Mouse (Mus musculus) embryo, embryonic 9.5 days (tissue): ENCODE measurements around the gene Tfap2a.

ENCODE experiments used
- DNase-seq: peaks from one replicate; pipeline ENCODE4 v3.0.0-alpha.2; 2017; ENCODE audit errors: extremely low spot score

Gene Tfap2a

DNA sequence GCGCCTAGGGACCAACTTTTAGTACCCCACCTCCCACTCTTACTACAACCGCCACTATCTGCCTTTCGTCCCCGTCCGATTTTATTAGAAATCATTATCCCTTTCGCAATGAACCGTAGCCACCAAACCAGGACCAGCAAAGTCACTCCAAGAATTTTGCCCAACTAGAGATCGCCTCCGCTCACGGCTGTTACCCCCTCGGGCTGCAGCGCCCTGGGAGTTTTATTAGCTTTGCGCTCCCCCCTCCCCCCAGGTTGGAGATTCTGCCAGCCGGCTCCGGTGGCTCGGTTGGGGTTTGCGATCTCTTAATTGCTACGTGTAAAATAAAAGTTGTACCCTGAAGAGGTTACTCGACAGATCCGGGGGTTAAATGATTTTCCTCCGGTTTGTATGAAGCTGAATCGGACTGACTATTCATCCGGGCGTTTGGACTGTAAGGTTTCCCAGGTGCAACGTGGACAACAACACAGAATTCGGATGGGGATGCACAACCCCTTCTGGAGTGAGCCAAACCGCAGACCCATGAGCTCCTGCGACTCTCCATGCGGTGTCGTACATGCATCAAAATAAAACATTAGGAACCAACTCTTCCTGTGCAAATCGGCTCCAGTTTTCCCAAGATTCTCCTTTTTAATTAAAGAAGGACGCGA, 3.7 kb downstream of the Tfap2a start:
- DNase-seq = peak; percentile 39

- peak; percentile 74 for DNase-seq
Observed at GRCm38 (mm10) chr13:40733542-40734151, 4.5 kb downstream of the Tfap2a start.

- DNase-seq = peak; percentile 49
Observed at GRCm38 (mm10) chr13:40732816-40733541, 5.2 kb downstream of the Tfap2a start.

DNA sequence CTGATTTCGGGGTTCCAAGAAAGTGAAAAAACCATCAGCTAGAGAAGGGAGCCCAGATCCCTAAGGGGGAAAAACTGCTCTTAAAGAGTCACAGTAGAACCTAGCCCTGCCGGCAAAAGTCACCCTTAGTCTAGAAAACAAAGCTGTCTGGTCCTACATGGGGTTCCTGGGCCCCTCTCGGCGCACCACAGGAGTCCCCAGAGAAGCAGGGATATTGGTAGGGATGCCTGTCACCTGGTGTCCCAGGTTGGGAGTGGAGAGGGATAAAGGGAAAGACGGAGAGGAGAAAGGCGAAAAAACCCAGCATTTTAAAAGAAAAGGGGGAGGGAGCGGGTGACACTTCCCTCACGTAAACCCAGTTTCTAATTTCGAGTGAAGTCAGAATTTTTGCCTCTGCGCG, 6.1 kb downstream of the Tfap2a start:
- DNase-seq = peak; percentile 30

GRCm38 (mm10) chr13:40731179-40731841, 6.9 kb downstream of the Tfap2a start:
- peak; percentile 76 for DNase-seq

DNA sequence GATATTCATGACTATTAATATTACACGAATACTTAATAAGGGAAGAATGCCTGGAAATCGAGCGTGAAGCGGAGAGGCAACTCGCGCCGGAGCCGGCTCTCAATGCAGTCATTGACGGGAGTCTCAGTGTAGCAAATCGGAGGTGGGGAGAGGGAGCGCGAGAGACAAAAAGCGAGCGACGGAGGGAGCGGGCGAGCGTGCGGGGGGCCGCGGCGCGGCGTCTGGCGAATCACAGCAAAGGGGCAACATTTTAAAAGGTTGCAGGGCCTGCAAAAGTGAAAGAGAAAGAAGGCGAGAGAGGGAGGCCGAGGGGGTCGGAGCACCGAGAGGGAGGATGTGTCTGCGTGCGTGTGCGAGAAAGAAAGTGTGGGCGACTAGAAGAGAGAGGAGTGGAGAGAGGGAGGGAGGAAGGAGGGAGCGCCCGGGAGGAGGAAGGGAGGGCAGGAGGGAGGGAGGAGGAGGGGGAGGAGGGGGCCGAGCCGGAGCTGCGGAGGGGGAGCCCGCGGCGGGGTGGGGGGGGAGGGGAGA, 7.5 kb downstream of the Tfap2a start:
- DNase-seq = peak; percentile 87

DNA sequence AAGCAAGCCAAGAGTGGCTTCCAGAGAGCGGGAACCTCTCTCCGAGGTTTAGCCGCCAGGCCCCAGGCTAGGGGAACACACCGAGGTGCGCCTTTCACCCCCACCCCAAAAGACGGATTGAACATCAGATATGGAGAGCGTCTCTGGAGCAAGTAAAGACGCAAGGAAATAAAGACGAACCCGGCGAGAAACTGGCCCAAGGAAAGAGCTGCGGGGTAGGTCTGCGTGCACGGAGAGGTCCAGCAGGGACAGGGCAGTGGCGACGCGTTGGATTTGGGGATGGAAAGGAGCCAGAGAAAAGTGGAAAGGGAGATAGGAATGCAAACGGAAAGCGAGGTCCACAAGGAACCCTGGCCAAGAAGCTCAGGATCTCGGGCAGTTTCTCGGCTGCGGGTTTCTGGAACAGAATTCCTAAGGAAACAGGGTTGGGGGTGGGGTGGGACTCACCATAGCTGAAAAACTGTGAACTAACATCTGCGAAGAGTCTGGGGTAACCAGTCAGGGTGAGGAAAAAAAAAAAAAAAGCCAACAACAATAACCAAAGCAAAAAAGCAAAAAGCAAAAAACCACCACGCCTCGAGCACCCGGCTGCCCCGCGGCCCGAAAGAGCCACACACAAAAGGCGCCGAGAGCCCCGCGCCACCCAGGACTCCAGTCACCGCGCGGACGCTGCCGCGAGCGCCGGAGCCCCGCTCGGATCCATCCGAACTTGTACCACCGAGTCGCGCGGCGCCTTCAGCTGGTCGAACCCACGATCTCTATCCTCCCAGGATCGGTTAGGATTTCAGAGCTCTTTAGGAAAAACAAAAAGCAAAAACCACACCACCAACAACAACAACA, 8.4 kb downstream of the Tfap2a start:
- DNase-seq = no peak

DNA sequence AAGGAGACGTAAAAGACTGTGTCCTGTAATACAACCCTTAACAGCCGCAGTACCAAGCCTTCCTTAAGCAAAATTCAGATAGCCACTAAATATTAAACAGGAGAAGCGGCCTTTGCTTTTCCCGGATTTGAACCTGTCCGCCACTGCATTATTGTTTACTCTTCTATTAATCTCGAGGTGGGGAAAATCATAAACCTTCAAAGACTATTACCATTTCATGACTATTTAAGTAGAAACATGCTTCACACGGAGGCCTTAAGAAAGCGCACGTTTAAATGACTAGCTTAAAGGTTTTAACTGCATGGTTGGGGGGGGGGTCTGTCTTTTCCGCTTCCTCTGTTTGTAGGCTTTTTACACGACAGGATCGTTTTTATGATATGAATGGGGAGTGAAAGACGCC, 9.1 kb downstream of the Tfap2a start:
- no peak for DNase-seq

DNA sequence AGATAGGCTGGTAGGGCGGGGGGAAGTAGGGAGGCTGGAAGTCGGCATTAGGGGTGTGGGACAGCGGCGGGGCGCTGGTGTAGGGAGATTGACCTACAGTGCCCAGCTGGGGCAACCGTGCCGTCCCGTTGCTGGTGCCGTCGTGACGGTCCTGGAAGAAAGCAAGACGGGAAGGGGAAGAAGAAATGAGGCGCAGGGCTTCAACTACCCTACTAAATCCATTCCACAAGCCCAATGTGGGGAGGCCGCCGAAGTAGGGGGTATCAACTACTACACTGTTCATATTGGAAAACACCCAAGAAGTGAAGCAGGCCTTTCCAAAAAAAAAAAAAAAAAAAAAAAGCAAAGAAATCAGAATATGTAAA, 9.6 kb downstream of the Tfap2a start:
- DNase-seq = no peak

- DNase-seq = no peak
Observed at GRCm38 (mm10) chr13:40727731-40728625, 10.2 kb downstream of the Tfap2a start.

DNA sequence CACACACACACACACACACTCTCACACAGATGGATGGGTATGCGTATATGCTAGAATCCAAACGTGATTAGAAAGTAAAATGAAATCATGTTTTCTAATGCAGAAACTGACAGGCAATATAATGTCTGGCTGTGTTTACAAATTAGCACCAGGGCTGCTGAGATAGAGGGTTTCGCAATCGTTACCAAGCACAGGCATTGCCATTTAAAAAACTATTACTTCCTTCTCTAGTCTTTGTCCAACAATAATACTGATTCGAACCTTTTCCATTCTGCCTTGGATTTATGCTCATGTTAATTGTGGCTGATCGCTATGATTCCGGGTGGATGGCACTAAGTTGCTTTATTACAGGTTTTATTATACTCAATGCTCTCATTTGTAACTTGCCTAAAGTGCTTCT, 12.3 kb downstream of the Tfap2a start:
- DNase-seq = no peak

- DNase-seq = no peak
Observed at GRCm38 (mm10) chr13:40723598-40723920, 14.6 kb downstream of the Tfap2a start.

DNA sequence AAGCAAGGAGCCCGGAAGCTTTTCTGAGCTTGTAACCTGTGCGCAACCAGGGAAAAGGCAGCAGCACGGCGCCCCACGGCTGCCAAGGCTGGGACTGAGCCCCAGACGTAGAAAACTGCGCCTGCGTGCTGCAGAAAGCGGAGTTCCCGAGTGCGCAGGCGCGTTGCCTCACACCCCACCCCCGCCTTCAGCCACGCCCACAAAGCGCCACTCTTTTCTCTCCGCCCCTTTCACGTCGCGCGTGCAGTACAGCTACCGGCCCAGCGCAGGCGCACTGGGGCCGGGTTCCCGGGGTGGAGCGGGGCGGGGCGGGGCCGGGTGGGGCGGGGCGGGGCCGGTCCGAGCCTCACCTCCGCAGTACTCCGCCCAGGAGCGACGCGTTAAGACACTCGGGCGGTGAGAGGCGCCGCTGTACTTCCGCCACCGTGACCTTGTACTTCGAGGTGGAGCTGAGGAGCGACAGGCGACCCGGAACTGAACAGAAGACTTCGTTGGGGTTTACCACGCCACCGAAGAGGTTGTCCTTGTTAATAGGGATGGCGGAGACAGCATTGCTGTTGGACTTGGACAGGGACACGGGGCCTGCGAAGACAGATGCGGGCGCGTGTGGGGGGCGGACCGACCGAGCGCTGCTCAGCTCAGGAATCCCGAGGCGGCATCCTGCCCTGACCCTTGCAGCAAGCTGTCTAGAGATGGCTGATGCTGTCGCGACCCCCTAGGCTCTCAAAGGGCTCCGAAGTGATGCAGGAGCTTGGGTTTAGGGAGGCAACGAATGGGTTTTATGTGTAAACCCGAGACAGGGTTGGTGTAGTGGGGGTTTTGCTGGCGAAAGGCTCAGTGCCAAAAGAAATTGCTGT, 15.2 kb downstream of the Tfap2a start:
- DNase-seq = peak; percentile 98

DNA sequence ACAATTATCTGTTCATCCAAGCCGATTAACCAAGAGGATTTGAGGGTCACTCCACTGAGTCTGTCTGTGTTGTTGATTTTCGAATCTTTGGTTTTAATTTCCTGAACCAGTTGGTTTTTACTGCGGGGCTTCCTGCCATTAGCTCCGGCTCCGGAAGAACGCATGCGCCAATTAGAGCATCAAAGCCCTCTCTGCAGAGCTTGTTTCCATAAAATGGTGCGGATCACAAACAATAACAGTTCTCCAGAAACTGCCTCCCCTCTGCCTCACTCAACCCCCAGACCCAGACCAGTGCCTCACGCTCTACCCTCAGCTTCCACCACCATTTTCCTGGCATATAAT, 18.5 kb downstream of the Tfap2a start:
- DNase-seq = no peak

- DNase-seq = no peak
Observed at GRCm38 (mm10) chr13:40719066-40719740, 19.0 kb downstream of the Tfap2a start.

DNA sequence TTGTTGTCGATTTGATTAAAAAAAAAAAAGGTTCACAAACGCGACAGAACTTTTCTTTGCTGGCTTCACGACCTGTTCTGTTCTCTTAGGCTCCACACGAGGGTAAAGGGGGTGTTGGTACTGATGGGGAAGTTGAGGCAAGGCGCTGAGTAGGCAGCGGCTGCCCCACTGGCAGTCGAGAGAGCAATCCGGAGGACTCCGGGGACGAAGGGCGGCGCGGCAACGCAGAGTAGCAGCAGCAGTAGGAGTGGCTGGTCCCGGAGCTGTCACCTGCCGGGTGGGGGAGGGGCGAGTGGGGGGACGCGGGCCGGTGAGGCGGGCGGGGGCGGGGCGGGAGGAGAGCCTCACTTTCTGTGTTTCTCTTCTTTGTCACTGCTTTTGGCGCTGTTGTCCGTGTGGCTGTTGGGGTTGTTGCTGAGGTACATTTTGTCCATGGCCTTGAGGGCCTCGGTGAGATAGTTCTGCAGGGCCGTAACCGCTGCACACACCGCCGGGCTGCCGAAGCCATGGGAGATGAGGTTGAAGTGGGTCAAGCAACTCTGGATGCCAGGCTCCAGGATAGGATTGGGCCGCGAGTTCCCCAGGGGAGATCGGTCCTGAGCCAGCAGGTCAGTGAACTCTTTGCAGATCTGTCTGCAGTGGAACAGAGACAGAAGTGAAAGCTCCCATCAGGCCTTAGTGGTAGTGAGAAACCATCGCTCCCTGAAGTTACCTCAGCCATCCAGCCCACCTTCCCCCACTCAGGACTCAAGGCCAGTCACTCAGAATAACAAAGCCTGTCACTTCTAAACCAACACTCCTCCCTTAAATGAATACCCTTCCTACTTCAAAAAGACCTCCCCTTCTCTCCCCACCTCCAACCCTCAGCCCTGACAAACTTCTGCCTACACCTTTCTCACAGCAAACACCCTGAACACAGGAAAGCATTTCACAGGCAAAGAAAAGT, 21.1 kb downstream of the Tfap2a start:
- DNase-seq = no peak

GRCm38 (mm10) chr13:40714531-40714930, 23.6 kb downstream of the Tfap2a start:
- DNase-seq = peak; percentile 33

GRCm38 (mm10) chr13:40713681-40714080, 24.5 kb downstream of the Tfap2a start:
- no peak for DNase-seq
